Mouse (Mus musculus) hindlimb bud, embryonic 11.5 days (tissue): Measurements from ENCODE around the gene Mymx.
A peak's percentile ranks its signal among the peaks of the same experiment; 100 is the strongest.

Experiments used
- DNase-seq: peaks from one replicate; pipeline ENCODE4 v3.0.0-alpha.2; 2012; ENCODE audit warnings: low read depth, low spot score; ENCODE audit errors: extremely low spot score

Gene Mymx

GRCm38 (mm10) chr17:45573087-45573779, 28.7 kb downstream of the Mymx start, which contains the start of gene Hsp90ab1:
Gene Hsp90ab1 (minus strand): TSS chr17:45573271.
- peak; percentile 80 for DNase-seq

- no peak for DNase-seq
These were observed 29.5 kb downstream of the Mymx start for GRCm38 (mm10) chr17:45572103-45573086.

GRCm38 (mm10) chr17:45569999-45570398, 31.9 kb downstream of the Mymx start:
- DNase-seq: no peak

- DNase-seq: no peak
These were observed 32.9 kb downstream of the Mymx start for GRCm38 (mm10) chr17:45568990-45569389.

GRCm38 (mm10) chr17:45567162-45567601, 34.7 kb downstream of the Mymx start:
- DNase-seq: no peak

GRCm38 (mm10) chr17:45566360-45567161, 35.3 kb downstream of the Mymx start:
- DNase-seq: no peak

GRCm38 (mm10) chr17:45566031-45566359, 35.9 kb downstream of the Mymx start:
- DNase-seq: no peak

GRCm38 (mm10) chr17:45565103-45565502, 36.8 kb downstream of the Mymx start:
- no peak for DNase-seq

GRCm38 (mm10) chr17:45564531-45565084, 37.3 kb downstream of the Mymx start:
- no peak for DNase-seq

GRCm38 (mm10) chr17:45563655-45564530, 38.0 kb downstream of the Mymx start, which contains the start of gene Slc35b2:
Gene Slc35b2 (plus strand): TSS chr17:45563874.
- DNase-seq: no peak

- DNase-seq: no peak
These were observed 38.7 kb downstream of the Mymx start for GRCm38 (mm10) chr17:45563216-45563615.

GRCm38 (mm10) chr17:45559732-45560525, 42.0 kb downstream of the Mymx start:
- no peak for DNase-seq

- no peak for DNase-seq
These were observed 43.7 kb downstream of the Mymx start for GRCm38 (mm10) chr17:45557998-45558862.

- DNase-seq: no peak
These were observed 44.6 kb downstream of the Mymx start for GRCm38 (mm10) chr17:45557246-45557824.

- DNase-seq: no peak
These were observed 45.2 kb downstream of the Mymx start for GRCm38 (mm10) chr17:45556514-45557245.

GRCm38 (mm10) chr17:45556107-45556489, 45.8 kb downstream of the Mymx start:
- no peak for DNase-seq
